Mouse (Mus musculus) midbrain, embryonic 14.5 days (tissue): ENCODE data around the gene Shank1. TPM values are rescaled to one million over a fixed set of nuclear protein-coding genes. Genes with fewer than 3 reads are reported as not detected.
A peak's percentile ranks its signal among the peaks of the same experiment; 100 is the strongest.

ENCODE experiments used
- ATAC-seq: fragments of 200-750 bp; cut with Nextera tagmentation; 2 replicates; pipeline ENCODE4 v1.8.0; 2017; ENCODE audit warnings: moderate number of reproducible peaks, moderate library complexity; ENCODE audit not compliant: low FRiP score, low TSS enrichment
- DNase-seq: peaks from one replicate; pipeline ENCODE4 v3.0.0-alpha.2; 2015
- H3K27ac ChIP-seq: fragments of 300-500 bp; sonication (generic); replicated peaks from 2 replicates; pipeline ENCODE4 v1.5.1; 2014; ENCODE audit warnings: mild to moderate bottlenecking, low read depth, low read length, moderate library complexity
- H3K27me3 ChIP-seq: fragments of 300-500 bp; sonication (generic); 2 replicates; pipeline ENCODE4 v1.6.1; 2014; ENCODE audit warnings: low read length, control low read depth, mixed read lengths; ENCODE audit not compliant: control insufficient read depth, insufficient read depth
- H3K36me3 ChIP-seq: fragments of 300-500 bp; sonication (generic); 2 replicates; pipeline ENCODE4 v1.6.1; 2014; ENCODE audit warnings: low read length, control low read depth; ENCODE audit not compliant: control insufficient read depth, insufficient read depth
- H3K4me1 ChIP-seq: fragments of 300-500 bp; sonication (generic); 2 replicates; pipeline ENCODE4 v1.6.1; 2014; ENCODE audit warnings: mild to moderate bottlenecking, antibody characterized with exemption, low read length, control low read depth; ENCODE audit not compliant: control insufficient read depth, insufficient read depth
- H3K4me2 ChIP-seq: fragments of 300-500 bp; sonication (generic); 2 replicates; pipeline ENCODE4 v1.6.1; 2014; ENCODE audit warnings: mild to moderate bottlenecking, low read length, moderate library complexity
- H3K4me3 ChIP-seq: fragments of 300-500 bp; sonication (generic); replicated peaks from 2 replicates; pipeline ENCODE4 v1.5.1; 2014; ENCODE audit warnings: low read depth, low read length
- H3K9ac ChIP-seq: fragments of 300-500 bp; sonication (generic); replicated peaks from 2 replicates; pipeline ENCODE4 v1.6.1; 2014; ENCODE audit warnings: mild to moderate bottlenecking, low read length, moderate library complexity
- H3K9me3 ChIP-seq: fragments of 300-500 bp; sonication (generic); 2 replicates; pipeline ENCODE4 v1.6.1; 2016; ENCODE audit warnings: low read length, control low read depth, mixed read lengths; ENCODE audit not compliant: control insufficient read depth
- WGBS: fragments of 180-500 bp; shearing (Covaris S2); extraction: QIAGEN DNeasy Blood & Tissue Kit; methylation state at CpG from one replicate; pipeline ENCODE4 v1.1.7; 2014; 5-methylcytosine and 5-hydroxymethylcytosine counted together
- polyA plus RNA-seq: library from polyadenylated mRNA; unstranded; fragments of >200 nt; fragmentation: Nextera tagmentation; extraction: Ambion mirVana; gene quantifications from 2 replicates; pipeline ENCODE4 v1.2.1, GENCODE M21; 2014

The Shank1 gene
- polyA plus RNA-seq, 1 experiment from 2014 or later = 35.1 TPM

DNA sequence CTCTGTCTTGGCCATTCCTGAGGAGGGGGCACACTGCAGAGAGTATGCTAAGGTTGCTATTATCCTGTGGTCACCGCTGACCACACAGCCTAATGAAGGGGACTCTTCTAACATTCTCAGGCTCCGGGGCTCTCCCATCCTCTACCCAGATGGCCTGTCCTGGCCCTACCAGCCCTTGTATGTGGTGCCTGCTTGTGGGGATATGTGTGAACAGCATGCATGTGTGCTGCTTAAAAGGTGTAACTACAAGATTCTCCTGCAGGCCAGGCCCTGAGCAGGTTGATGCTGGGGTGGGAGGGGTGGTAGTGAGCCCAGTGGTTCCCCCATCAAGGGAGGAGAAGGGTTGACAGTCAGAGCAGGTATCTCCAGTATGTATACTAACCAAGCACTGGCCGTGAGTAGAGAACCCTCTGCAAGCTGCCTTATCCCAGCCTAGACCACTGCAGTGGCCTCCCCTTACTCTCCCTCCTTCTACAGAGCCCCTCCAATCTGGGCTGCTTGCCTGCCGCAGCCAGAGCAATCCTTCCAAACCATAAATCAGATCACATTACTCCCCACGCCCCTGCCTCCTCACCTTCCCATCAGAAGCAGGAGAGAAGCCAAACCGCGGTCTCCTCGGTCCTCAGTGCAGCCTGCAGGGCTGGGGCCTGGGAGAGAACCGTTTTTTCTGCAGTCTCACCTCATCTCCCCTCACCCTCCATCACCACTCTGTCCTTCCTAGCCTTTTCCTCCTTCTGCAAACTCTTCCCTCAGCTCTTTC, 2.6 kb upstream of the Shank1 start:
- Histone ChIP-seq H3K4me2 (no peak overlapping the region), H3K27me3 (no peaks in the 10 kb centered on the region), H3K9ac (no peak overlapping the region), H3K4me1 (peaks cover 19% of the 10 kb centered on the region), H3K27ac (no peak overlapping the region), H3K9me3 (no peaks in the 10 kb centered on the region), H3K36me3 (no peaks in the 10 kb centered on the region; the same call in 1 of the 2 replicates), H3K4me3 (no peak overlapping the region)
- 53% methylated on average over 9 of the region's 9 CpGs for WGBS
- DNase-seq = no peak
- no peak for ATAC-seq

DNA sequence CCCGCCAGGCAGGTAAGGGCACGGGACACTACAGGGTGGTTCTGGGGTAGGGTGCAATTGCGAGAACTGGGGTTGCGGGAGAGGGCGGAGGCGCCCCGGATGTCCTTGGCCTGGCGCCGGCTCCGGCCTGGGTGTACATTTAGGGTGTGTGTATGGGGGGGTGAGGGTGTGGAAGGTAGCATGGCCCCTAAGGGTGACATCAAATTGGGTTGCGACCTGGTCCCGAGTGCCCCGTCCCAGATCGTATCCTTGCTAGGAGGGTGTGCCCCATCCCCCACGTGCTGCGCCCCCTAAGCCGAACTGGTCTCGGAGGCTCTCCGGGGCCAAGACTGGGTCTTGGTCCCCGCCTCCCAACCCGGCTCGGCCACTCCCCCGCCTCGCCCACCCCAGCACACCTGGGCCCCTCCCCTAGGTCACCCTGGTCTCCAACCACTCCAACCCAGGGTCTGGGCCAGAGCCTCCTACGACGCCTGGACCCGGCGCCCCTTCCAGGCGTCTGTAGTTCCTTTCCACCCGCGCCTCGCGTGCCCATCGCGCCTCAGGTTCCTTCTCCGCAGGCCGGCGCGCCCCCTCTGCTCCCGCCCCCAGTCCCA, 328 bp downstream of the Shank1 start:
- H3K36me3 ChIP-seq = peaks cover 25% of the 10 kb centered on the region
- H3K27me3 ChIP-seq = no peaks in the 10 kb centered on the region
- WGBS = 0% methylated on average over 40 of the region's 40 CpGs
- ATAC-seq (peak; percentile 59), DNase-seq (no peak)
- peak overlapping the region; percentile 81 for H3K27ac ChIP-seq
- peak overlapping the region; percentile 85 for H3K9ac ChIP-seq
- H3K9me3 ChIP-seq = no peaks in the 10 kb centered on the region
- H3K4me2 ChIP-seq = peak overlapping the region; percentile 91
- peak overlapping the region; percentile 70 for H3K4me3 ChIP-seq
- peaks cover 13% of the 10 kb centered on the region for H3K4me1 ChIP-seq

- Histone ChIP-seq H3K9ac (peak overlapping the region; percentile 85), H3K4me2 (peak overlapping the region; percentile 91), H3K4me3 (peak overlapping the region; percentile 70), H3K27ac (peak overlapping the region; percentile 81), H3K36me3 (peaks cover 33% of the 10 kb centered on the region), H3K9me3 (no peaks in the 10 kb centered on the region), H3K27me3 (no peaks in the 10 kb centered on the region), H3K4me1 (peaks cover 13% of the 10 kb centered on the region)
- ATAC-seq (peak; percentile 73), DNase-seq (peak; percentile 76)
- WGBS = under 1% methylated on average over 38 of the region's 38 CpGs
Observed at GRCm38 (mm10) chr7:44310878-44311712, 1.0 kb downstream of the Shank1 start.

- Histone ChIP-seq H3K4me1 (peaks cover 13% of the 10 kb centered on the region), H3K27me3 (no peaks in the 10 kb centered on the region), H3K27ac (no peak overlapping the region), H3K4me2 (peak overlapping the region; percentile 91), H3K4me3 (peak overlapping the region; percentile 70), H3K9ac (peak overlapping the region; percentile 85), H3K36me3 (peaks cover 40% of the 10 kb centered on the region), H3K9me3 (no peaks in the 10 kb centered on the region)
- DNase-seq = no peak
- ATAC-seq = no peak
- WGBS = 14% methylated on average over 6 of the region's 6 CpGs
Observed at GRCm38 (mm10) chr7:44311713-44312304, 1.8 kb downstream of the Shank1 start.

DNA sequence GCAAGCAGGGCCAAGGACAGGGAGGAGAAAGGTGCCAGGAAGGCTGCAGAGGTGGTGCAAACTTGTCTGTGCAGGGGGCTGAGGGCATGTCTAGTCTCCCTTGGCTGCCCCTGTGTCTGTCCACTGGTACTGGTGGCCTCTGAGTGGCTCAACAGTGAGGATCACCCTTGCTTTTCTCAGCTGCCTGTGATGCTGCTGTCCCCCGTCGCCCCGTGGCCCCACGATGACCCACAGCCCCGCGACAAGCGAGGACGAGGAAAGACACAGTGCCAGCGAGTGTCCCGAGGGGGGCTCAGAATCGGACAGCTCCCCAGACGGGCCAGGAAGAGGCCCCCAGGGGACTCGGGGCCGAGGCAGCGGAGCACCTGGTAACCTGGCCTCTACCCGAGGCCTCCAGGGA, 2.4 kb downstream of the Shank1 start:
- no peaks in the 10 kb centered on the region for H3K27me3 ChIP-seq
- H3K4me2 ChIP-seq = no peak overlapping the region; the same call in 1 of the 2 replicates
- no peak overlapping the region for H3K27ac ChIP-seq
- no peak overlapping the region for H3K4me3 ChIP-seq
- H3K36me3 ChIP-seq = peaks cover 41% of the 10 kb centered on the region
- H3K9me3 ChIP-seq = no peaks in the 10 kb centered on the region
- H3K4me1 ChIP-seq = peaks cover 13% of the 10 kb centered on the region
- DNase-seq (no peak), ATAC-seq (no peak)
- WGBS = 68% methylated on average over 16 of the region's 16 CpGs
- no peak overlapping the region for H3K9ac ChIP-seq

- no peak overlapping the region for H3K27ac ChIP-seq
- peaks cover 87% of the 10 kb centered on the region for H3K36me3 ChIP-seq
- no peaks in the 10 kb centered on the region for H3K9me3 ChIP-seq
- 31% methylated on average over 4 of the region's 4 CpGs for WGBS
- DNase-seq (peak; percentile 73), ATAC-seq (no peak; the same call in 1 of the 2 replicates)
- H3K9ac ChIP-seq = no peak overlapping the region
- no peak overlapping the region for H3K4me2 ChIP-seq
- H3K4me3 ChIP-seq = no peak overlapping the region
- H3K27me3 ChIP-seq = no peaks in the 10 kb centered on the region
- no peaks in the 10 kb centered on the region for H3K4me1 ChIP-seq
Observed at GRCm38 (mm10) chr7:44317913-44318312, 7.9 kb downstream of the Shank1 start.

GRCm38 (mm10) chr7:44320886-44321285, 10.8 kb downstream of the Shank1 start:
- peak; percentile 31 for DNase-seq

DNA sequence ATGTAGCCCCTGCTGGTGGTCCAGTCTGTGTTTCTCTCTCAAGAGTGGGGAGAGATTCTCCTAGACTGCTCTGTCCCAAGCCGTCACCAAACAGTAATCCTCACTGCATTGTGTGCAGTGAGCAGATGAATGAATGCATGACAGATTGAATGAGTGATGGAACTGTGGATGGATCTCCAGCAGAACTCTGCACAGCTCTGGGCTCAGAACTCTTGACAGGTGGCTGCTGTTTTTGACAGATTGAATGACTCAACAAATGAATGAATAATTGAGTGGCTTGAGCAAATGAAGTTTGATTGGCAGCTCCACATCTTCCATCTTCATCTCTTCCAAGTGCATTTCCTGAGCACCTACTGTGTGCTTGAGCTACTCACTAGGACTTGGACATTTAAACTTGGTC, 12.2 kb downstream of the Shank1 start:
- H3K36me3 ChIP-seq = peaks cover 87% of the 10 kb centered on the region
- no peak for ATAC-seq
- no peak overlapping the region for H3K9ac ChIP-seq
- H3K9me3 ChIP-seq = no peaks in the 10 kb centered on the region
- H3K27me3 ChIP-seq = no peaks in the 10 kb centered on the region
- no peak for DNase-seq
- no peak overlapping the region for H3K4me2 ChIP-seq
- WGBS = 87% methylated on average over 1 of the region's 1 CpGs
- H3K4me3 ChIP-seq = no peak overlapping the region
- H3K4me1 ChIP-seq = no peaks in the 10 kb centered on the region
- no peak overlapping the region for H3K27ac ChIP-seq

More at GRCm38 (mm10) chr7:44320886-44321285, 10.8 kb downstream of the Shank1 start:
- H3K9me3 ChIP-seq = no peaks in the 10 kb centered on the region
- H3K4me2 ChIP-seq = no peak overlapping the region
- H3K27ac ChIP-seq = no peak overlapping the region
- peaks cover 83% of the 10 kb centered on the region for H3K36me3 ChIP-seq
- no peaks in the 10 kb centered on the region for H3K27me3 ChIP-seq
- H3K9ac ChIP-seq = no peak overlapping the region
- H3K4me1 ChIP-seq = no peaks in the 10 kb centered on the region
- H3K4me3 ChIP-seq = no peak overlapping the region
- ATAC-seq = no peak
- 60% methylated on average over 8 of the region's 8 CpGs for WGBS
